Mouse (Mus musculus) hindlimb bud, embryonic 11.5 days (tissue): Measurements from ENCODE around the gene Fance.

Experiments
- DNase-seq: peaks from one replicate; pipeline ENCODE4 v3.0.0-alpha.2; 2012; ENCODE audit warnings: low read depth, low spot score; ENCODE audit errors: extremely low spot score

Fance gene

DNA sequence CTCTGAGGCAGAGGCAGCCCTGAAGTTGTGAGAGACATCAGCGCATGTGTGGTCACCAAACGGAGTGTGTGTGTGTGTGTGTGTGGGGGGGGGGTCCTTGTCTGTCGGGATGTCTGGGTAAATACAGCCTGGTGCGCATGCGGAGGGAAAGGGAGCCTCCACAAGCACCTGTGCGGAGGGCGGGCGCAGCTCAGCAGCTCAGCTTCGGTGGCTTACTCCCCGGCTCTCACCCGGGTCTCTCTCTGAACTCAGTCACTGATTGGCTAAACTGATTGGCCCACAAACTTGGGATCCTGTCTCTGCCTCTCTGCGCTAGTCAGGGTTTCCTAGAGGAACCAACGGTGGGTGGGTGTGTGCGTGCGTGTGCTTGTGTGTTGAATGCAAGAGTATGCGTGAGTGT lies 61.2 kb downstream of the Fance start:
- DNase-seq, result no peak

DNA sequence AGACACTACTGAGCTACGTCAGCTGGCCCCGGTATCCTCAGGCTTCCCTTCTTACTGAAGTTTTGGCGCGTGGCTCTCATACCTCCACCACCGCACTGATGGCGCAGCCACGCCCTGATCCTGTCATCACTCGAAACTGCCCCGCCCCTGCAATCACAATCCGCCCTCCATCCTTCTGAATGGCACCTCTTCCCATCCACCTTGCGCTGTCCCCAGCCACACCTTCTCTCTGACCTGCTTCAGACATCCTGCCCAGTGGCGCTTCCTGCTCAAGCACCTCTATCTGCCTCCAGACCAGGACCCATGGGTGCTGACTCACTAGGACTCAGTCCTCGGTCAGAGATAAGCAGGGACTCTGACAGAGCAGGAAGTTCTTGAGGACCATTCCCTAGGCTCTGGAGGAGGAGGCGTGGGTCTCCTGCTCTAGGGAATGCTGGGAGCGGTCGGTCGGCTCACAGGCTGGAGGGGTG lies 62.3 kb downstream of the Fance start:
- no peak for DNase-seq
